Mouse (Mus musculus) embryo, embryonic 11.5 days (tissue): ENCODE results near the gene Dennd1a.

Experiments
- DNase-seq: peaks from one replicate; pipeline ENCODE4 v3.0.0-alpha.2; 2012; ENCODE audit warnings: low read depth, low spot score

Dennd1a gene

DNA sequence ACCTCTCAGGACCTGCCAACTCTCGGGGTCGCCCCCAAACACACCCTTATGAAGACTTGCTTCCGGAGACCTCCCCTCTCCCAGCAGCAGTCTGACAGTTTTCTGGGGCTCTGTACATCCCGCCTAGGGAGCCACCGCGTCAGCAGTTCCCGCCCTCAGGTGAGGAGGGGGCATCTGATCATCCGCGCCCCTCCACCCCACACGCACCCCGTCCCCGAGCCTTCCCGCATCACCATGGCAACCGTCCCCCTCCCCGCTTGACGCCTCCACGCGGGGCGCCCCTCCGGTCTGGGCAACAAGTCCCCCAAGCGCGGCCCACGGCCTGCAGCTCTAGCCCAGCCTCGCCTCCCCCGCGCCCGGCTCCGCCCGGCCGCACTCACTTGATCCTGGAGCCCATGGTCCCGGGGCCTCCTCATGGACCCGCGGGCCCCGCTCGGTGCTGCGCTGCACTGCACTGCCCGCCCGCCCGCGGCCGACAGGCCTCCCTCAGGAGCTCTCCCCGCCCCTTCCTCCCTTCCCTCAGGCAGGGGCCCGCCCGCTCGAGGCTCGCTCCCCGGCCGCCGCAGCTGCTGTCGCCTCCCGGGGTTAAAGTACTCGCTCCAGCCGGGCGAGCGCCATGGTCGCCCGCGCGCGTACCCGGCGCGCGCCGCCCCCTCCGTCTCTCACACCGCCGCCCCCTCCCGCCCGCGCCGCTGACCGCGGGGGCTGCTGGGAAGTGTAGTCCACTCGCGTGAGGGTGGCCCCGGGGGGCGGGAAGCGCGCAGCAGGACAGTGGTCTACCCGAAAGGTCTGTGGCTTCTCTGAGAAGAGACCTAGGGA is at the start of gene Dennd1a:
TSS of gene Dennd1a (minus strand) at position 658 of the 819 bp plus-strand sequence.
- DNase-seq = peak; percentile 83

- DNase-seq = no peak
Observed at GRCm38 (mm10) chr2:38336606-38337005, 49.4 kb upstream of the Dennd1a start.

DNA sequence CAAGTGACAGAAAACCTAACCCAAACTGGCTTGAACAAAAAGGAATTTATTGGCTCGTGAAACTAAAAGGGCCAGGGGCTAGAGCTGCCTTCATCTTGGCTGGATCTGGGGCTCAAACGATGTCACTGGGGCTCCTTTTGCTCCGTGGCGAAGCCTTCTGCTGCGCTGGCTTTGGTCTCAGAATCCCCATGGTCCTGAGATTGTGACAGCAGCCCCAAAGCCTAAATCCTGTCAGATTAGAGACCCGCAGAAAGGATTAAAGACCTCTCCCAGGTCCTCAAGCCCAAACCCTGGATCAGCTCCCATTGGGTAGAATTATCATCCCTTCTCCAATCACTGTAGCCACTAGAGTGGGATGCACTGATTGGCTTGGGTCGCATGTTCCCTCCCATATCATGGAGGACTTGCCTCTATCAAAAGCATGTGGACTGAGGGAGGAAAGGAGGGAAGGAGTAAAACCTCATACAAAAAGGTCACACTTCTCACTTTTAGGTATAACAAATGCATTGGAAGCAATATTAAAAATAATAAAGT is 46.5 kb upstream of the Dennd1a start:
- no peak for DNase-seq

DNA sequence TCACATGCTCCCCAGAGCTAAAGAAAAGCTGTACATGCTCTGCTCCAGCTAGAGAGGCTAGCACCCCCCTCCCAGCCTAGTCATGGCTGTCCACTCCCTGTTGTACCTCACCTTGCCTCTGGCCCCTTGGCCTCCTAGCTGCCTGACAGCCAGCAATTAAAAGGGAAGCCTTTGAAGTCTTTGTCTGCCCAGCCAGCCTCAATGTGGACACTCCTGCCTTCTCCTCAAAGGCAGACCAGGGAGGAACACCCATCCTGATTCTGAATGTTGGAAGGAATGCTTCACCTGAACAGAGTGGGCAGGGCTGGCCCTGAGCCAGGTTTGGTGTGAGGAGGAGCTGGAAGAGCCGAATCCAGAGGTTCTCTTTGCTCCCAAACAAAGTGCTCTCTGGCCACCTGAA is 39.5 kb upstream of the Dennd1a start:
- DNase-seq = no peak

DNA sequence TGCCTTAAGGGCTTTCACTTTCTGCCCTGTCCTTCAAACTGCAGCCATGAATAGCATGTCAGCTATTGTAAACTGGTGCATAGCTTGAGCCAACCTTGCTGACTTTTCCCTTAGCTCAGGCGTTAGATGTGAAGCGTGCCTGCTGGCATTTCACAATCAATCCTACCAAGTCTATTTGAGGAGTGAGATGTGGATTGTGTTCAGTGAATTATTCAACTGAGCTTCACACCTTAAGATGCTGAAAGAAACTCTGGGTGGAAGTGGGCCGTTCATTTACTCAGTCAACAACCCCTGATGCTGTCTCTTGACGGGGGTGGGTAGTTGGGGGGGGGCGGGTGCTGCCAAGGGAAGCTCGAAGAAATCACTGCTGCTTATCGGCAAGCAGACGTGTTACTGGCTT is 36.2 kb upstream of the Dennd1a start:
- DNase-seq = no peak

DNA sequence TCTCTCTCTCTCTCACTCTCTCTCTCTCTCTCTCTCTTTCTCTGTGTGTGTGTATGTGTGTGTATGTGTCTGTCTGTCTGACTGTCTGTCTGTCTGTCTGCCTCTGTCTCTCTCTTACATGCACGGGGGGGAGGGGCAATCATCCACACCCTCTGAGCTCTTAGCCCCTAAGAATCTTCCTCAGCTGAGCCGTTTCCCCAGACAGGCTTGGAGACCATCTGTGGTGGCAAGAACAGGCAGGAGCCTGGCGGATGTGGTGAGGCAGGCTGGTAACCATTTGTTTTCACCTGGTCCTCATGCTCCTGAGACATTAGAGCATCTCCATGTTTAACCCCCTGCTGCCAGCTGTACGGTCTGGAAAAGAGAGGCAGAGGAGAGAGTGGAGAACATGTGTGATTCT is 33.7 kb upstream of the Dennd1a start:
- no peak for DNase-seq

DNA sequence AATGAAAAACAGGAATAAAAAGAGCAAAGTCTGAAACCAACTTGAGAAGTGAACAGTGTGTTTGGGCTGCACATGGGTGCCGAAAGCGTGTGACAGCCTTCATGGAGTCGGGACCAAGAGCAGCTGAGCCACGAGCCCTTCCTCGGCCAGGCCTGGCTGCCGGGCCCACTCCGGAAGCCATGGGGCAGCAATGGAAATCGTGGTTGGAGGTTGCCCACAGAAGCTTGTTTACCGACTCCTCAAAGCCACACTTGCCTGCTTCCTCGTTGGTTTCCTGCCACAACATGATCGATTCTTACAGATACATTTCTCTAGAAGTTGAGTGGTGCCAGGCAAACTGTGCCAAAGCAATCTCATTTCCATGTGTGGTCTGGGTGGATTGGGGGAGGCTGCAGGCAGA is 31.9 kb upstream of the Dennd1a start:
- no peak for DNase-seq

GRCm38 (mm10) chr2:38313399-38313798 is 26.2 kb upstream of the Dennd1a start:
- DNase-seq = no peak

GRCm38 (mm10) chr2:38312921-38313320 is 25.7 kb upstream of the Dennd1a start:
- DNase-seq = no peak

- no peak for DNase-seq
Observed at GRCm38 (mm10) chr2:38305152-38305551, 18.0 kb upstream of the Dennd1a start.

- no peak for DNase-seq
Observed at GRCm38 (mm10) chr2:38300941-38301340, 13.8 kb upstream of the Dennd1a start.

- DNase-seq = no peak
Observed at GRCm38 (mm10) chr2:38295939-38296338, 8.7 kb upstream of the Dennd1a start.

DNA sequence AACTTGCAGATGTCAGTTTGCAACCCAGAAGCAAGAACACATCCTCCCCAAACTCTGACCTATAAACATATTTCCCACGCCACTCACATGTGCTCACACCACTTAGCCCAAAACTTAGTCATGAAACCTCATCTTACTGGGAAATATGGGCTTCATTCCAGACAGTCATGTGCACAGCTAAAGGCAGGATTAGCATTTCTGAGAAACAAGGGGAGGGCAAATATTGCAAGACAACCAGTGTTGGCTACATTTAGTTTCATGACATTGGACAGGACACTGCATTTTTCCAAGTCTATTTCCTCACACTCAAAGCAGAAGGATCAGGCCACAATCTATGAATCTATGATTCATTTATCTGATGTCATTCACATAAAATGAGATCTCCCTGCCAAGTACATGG is 4.3 kb upstream of the Dennd1a start:
- DNase-seq = no peak

GRCm38 (mm10) chr2:38288226-38288625 is 1.0 kb upstream of the Dennd1a start:
- DNase-seq = no peak

GRCm38 (mm10) chr2:38286433-38286732 is 807 bp downstream of the Dennd1a start:
- no peak for DNase-seq

DNA sequence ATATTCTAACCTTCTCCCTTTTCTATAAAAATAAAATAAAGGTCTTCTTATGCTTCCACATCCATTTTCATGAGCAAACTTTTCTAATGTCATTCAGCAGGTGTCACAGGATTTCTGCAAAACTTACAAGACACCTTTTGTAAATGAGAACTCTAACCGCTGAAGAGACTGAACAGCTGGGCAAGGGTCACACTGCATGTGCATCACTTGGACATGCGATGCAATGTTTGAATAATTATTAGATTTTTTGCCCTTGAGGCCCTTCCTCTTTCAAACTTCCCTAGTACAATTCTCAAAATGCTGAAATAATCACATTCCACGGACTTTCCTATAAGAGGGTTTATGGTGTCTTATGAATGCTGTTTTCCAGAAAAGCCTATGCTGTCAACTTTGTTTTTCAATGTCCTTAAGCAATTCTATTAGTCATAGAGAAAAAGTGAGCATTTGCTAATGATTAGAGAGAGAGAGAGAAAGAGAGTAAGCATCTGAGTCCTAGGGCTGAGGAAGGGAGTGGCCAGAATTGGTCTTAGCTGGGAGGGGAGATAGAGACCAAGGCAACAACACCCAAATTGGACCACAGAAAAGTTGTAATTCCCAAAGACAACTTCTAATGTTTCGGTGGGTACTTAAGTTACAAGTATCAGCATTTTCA is 1.3 kb downstream of the Dennd1a start:
- no peak for DNase-seq

GRCm38 (mm10) chr2:38283961-38284360 is 3.2 kb downstream of the Dennd1a start:
- no peak for DNase-seq

DNA sequence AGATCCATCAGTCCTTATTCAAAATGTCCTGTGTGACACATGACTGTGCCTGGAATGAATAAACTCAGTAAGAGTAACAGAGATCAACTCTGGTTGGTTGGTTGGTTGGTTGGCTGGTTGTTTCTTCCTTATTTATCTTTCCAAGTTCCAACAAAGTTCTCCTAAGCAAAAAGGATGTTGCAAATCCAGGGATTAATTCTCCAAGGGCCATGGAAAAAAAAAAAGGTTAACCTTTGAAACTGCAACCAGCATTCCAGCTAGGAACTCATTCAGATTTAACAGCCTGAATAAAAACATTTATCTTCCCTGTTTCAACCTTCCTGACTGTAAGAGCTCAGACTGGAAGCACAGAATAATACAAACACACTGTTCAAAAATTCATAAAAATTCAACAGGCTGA is 6.8 kb downstream of the Dennd1a start:
- no peak for DNase-seq

GRCm38 (mm10) chr2:38274973-38275372 is 12.2 kb downstream of the Dennd1a start:
- DNase-seq = no peak

DNA sequence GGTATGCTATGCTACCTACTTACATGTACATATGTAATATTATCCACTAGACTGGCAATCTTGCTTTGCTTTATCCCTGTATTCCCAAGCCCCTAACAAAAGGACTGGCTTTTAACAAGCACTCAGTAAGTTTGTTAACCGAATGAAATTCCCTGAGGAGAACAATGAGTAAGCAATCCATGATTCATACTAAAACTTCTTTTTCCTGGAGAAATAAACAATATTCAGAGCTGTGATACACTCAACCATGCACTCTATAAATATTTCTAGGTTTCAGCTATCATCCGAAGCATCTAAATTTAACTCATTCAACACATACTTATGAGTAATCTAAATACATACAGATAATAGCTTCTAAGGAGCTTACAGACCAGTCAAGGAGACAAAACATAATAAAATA is 23.5 kb downstream of the Dennd1a start:
- no peak for DNase-seq

DNA sequence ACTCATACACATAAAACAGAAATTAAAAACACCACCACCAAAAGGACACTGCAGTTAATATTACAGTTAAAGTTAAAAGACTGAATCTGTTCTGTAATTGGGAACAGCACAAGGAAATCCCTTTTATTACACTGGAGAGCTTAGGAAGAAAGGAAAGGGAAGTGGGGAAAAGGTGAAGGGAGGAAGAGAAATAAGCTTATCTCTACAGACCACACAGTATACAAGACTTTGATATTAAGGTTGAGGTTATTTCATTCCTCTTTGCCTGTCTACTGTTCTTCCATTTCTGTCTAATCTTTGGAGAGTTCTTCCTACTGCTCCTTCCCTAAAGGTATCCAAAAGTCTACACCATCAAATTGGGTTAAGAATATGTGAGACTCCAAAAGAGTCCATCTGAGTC is 28.1 kb downstream of the Dennd1a start:
- no peak for DNase-seq

GRCm38 (mm10) chr2:38237616-38238015 is 49.6 kb downstream of the Dennd1a start:
- DNase-seq = no peak

GRCm38 (mm10) chr2:38235593-38235992 is 51.6 kb downstream of the Dennd1a start:
- no peak for DNase-seq
